Mouse (Mus musculus): ENCODE measurements around the gene Ranbp6. TPM values are rescaled to one million over a fixed set of nuclear protein-coding genes. Genes with fewer than 3 reads are reported as not detected.

Gene Ranbp6
- polyA plus RNA-seq, 1 experiment from 2014 or later: 43.5 TPM

- ATAC-seq: no peak
- Histone ChIP-seq H3K4me3 (replicated peaks; ENCODE audit: low read length) (no peak overlapping the region), H3K9ac (replicated peaks; ENCODE audit: low read depth, low read length) (no peak overlapping the region), H3K27me3 (replicated peaks; ENCODE audit: control insufficient read depth, insufficient read depth, low read length) (no peaks in the 10 kb centered on the region; the same call in 1 of the 2 replicates), H3K4me2 (ENCODE audit: low read length) (no peak overlapping the region), H3K4me1 (replicated peaks; ENCODE audit: control insufficient read depth, insufficient read depth, low read length) (no peaks in the 10 kb centered on the region), H3K36me3 (ENCODE audit: control insufficient read depth, insufficient read depth) (no peaks in the 10 kb centered on the region), H3K27ac (ENCODE audit: low read length) (no peak overlapping the region), H3K9me3 (ENCODE audit: control insufficient read depth, low read length) (no peaks in the 10 kb centered on the region)
- 65% methylated on average over 12 of the region's 12 CpGs for WGBS
Measured at GRCm38 (mm10) chr19:29823456-29824010, 10.8 kb upstream of the Ranbp6 start.

GRCm38 (mm10) chr19:29820966-29821365 lies 8.2 kb upstream of the Ranbp6 start:
- no peak overlapping the region for H3K9ac ChIP-seq (replicated peaks; ENCODE audit: low read depth, low read length)
- no peak overlapping the region for H3K4me3 ChIP-seq (replicated peaks; ENCODE audit: low read length)
- H3K27me3 ChIP-seq (replicated peaks; ENCODE audit: control insufficient read depth, insufficient read depth, low read length): no peaks in the 10 kb centered on the region; the same call in 1 of the 2 replicates
- H3K4me1 ChIP-seq (replicated peaks; ENCODE audit: control insufficient read depth, insufficient read depth, low read length): no peaks in the 10 kb centered on the region
- ATAC-seq: peak; percentile 49; the same call in 1 of the 2 replicates
- H3K9me3 ChIP-seq (ENCODE audit: control insufficient read depth, low read length): no peaks in the 10 kb centered on the region
- H3K27ac ChIP-seq (ENCODE audit: low read length): no peak overlapping the region
- H3K36me3 ChIP-seq (ENCODE audit: control insufficient read depth, insufficient read depth): no peaks in the 10 kb centered on the region
- no peak overlapping the region for H3K4me2 ChIP-seq (ENCODE audit: low read length)

- Histone ChIP-seq H3K4me2 (ENCODE audit: low read length) (no peak overlapping the region), H3K27ac (ENCODE audit: low read length) (no peak overlapping the region), H3K4me1 (replicated peaks; ENCODE audit: control insufficient read depth, insufficient read depth, low read length) (peaks cover 33% of the 10 kb centered on the region), H3K4me3 (replicated peaks; ENCODE audit: low read length) (no peak overlapping the region), H3K9ac (replicated peaks; ENCODE audit: low read depth, low read length) (no peak overlapping the region), H3K36me3 (ENCODE audit: control insufficient read depth, insufficient read depth) (peaks cover 18% of the 10 kb centered on the region), H3K9me3 (ENCODE audit: control insufficient read depth, low read length) (no peaks in the 10 kb centered on the region), H3K27me3 (replicated peaks; ENCODE audit: control insufficient read depth, insufficient read depth, low read length) (no peaks in the 10 kb centered on the region)
- no peak for ATAC-seq
- WGBS: 87% methylated on average over 5 of the region's 5 CpGs
Measured at GRCm38 (mm10) chr19:29810022-29810421, 2.8 kb downstream of the Ranbp6 start.

DNA sequence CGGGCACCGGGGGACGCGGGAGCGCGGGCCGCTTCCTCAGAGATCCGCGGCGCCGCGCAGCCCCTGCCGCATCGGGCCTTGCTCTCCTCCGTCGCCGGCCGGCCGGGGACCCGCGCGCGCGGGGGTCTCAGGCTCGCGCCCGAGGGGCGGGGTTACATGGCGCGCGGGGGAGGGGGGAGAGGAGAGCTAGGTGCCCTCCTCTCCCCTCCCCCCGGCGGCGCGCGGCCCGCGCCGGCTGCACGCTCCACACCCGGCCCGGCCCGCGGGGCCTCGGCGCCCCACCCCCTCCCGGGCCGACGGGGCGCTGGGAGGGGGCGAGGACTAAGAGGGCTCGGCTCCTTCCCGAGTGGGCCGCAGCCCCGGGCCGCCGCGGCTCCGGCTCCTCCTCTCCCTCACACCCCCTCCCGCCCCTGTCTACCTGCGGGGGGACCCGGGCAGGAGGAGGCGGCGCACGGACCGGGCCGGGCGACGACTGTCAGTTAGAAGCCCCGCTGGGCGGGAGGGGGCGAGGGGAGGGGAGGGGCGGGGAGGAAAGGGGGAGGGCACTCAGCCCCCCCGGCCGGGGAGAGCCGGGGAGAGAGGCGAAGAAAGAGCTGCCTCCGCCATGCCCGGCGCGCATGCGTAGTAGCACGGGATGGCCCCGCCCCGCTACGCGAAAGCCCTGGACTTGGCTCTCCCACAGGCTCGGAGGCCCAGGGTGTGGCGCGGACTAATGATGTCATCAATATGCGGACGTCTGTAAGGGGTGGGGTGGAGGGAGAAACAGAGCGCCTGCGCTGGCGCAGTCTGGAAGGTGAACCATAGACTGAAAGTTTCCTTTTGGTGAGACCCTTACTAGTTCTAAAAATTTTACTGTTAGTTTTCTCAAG lies 6.6 kb downstream of the Ranbp6 start, which contains the start of gene 9930021J03Rik:
Gene 9930021J03Rik (minus strand): TSS at position 73 of the 869 bp plus-strand sequence.
- WGBS: under 1% methylated on average over 63 of the region's 95 CpGs
- peak within 1 kb of the TSS; percentile 88 for H3K9ac ChIP-seq (replicated peaks; ENCODE audit: low read depth, low read length)

DNA sequence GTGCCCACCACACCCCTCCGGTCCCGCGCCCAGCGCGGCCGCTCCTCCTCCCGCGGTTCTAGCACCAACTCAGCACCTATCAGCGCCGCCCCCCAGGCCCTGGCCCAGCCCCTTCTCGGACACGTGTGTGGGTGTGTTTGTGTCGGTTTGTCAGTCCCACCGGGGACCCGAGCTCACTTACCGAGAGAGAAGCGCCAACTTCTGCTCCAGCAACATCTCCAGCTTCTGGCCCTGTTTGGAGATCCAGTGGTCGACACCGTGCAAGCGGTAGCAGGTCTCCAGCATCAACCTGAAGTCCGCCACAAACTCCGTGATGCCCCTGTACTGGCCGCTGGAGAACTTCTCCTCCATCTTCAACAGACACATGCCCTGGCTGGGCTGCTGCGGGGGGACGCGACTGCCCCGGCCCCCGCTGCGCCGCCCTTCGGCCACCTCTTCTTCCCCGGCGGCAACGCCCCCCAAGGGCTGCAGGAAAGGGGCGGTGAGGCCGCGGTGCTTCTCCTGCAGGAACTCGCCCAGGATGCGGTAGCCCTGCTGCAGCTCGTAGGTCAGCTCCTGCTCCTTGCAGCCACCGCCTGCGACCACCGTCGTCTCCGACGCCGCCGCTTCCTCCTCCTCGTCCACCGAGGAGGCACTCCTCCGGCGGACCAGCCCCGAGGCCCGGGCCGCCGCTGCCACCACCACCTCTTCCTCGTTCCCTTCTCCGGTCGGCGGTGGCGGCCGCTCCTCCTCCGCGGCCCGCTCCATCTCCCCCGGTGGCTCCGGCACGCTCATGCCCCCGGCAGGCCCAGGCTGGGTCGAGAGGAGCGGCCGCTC lies 7.5 kb downstream of the Ranbp6 start:
- Histone ChIP-seq H3K27ac (ENCODE audit: low read length) (peak overlapping the region; percentile 97), H3K27me3 (replicated peaks; ENCODE audit: control insufficient read depth, insufficient read depth, low read length) (no peaks in the 10 kb centered on the region), H3K9me3 (ENCODE audit: control insufficient read depth, low read length) (no peaks in the 10 kb centered on the region), H3K4me3 (replicated peaks; ENCODE audit: low read length) (peak overlapping the region; percentile 72), H3K9ac (replicated peaks; ENCODE audit: low read depth, low read length) (peak overlapping the region; percentile 88), H3K4me2 (ENCODE audit: low read length) (peak overlapping the region; percentile 97), H3K4me1 (replicated peaks; ENCODE audit: control insufficient read depth, insufficient read depth, low read length) (peaks cover 31% of the 10 kb centered on the region), H3K36me3 (ENCODE audit: control insufficient read depth, insufficient read depth) (peaks cover 13% of the 10 kb centered on the region)
- WGBS: under 1% methylated on average over 68 of the region's 72 CpGs
- ATAC-seq: peak; percentile 34

More for the DNA sequence above, 6.6 kb downstream of the Ranbp6 start, which contains the start of gene 9930021J03Rik:
- no peaks in the 10 kb centered on the region for H3K9me3 ChIP-seq (ENCODE audit: control insufficient read depth, low read length)
- H3K4me2 ChIP-seq (ENCODE audit: low read length): peak within 1 kb of the TSS; percentile 97
- H3K4me1 ChIP-seq (replicated peaks; ENCODE audit: control insufficient read depth, insufficient read depth, low read length): peaks cover 39% of the 10 kb centered on the region
- peak within 1 kb of the TSS; percentile 72 for H3K4me3 ChIP-seq (replicated peaks; ENCODE audit: low read length)
- peak; percentile 92 for ATAC-seq
- no peaks in the 10 kb centered on the region for H3K27me3 ChIP-seq (replicated peaks; ENCODE audit: control insufficient read depth, insufficient read depth, low read length)
- peaks cover 18% of the 10 kb centered on the region for H3K36me3 ChIP-seq (ENCODE audit: control insufficient read depth, insufficient read depth)
- H3K27ac ChIP-seq (ENCODE audit: low read length): peak within 1 kb of the TSS; percentile 97

- ATAC-seq: no peak
- Histone ChIP-seq H3K9me3 (ENCODE audit: control insufficient read depth, low read length) (no peaks in the 10 kb centered on the region), H3K4me3 (replicated peaks; ENCODE audit: low read length) (peak overlapping the region; percentile 32), H3K27ac (ENCODE audit: low read length) (no peak overlapping the region), H3K36me3 (ENCODE audit: control insufficient read depth, insufficient read depth) (peaks cover under 1% of the 10 kb centered on the region; the same call in 1 of the 2 replicates), H3K27me3 (replicated peaks; ENCODE audit: control insufficient read depth, insufficient read depth, low read length) (no peaks in the 10 kb centered on the region), H3K4me1 (replicated peaks; ENCODE audit: control insufficient read depth, insufficient read depth, low read length) (peaks cover 19% of the 10 kb centered on the region), H3K9ac (replicated peaks; ENCODE audit: low read depth, low read length) (no peak overlapping the region; the same call in 1 of the 2 replicates), H3K4me2 (ENCODE audit: low read length) (peak overlapping the region; percentile 54)
- 43% methylated on average over 3 of the region's 3 CpGs for WGBS
Measured at GRCm38 (mm10) chr19:29803946-29804345, 8.8 kb downstream of the Ranbp6 start.

DNA sequence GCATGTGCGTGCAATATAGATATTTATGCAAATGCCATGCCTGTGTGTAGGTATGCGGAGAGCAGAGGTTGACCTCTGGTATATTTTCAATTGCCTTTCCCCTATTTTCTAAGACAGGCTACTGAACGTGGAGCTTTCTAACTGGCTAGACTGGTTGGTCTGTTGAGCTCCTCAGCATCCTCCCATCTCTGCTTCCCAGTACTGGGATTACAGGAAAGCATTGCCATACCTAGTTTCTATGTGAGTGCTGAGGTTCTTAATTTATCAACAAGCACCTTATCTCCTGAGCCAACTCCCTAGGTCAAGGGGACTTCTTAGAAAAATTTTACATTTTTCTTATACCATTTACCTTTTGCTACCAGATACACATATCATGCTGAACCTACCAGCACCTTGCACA lies 15.4 kb downstream of the Ranbp6 start:
- H3K27me3 ChIP-seq (replicated peaks; ENCODE audit: control insufficient read depth, insufficient read depth, low read length): no peaks in the 10 kb centered on the region
- no peak overlapping the region for H3K9ac ChIP-seq (replicated peaks; ENCODE audit: low read depth, low read length)
- no peak overlapping the region for H3K27ac ChIP-seq (ENCODE audit: low read length)
- no peaks in the 10 kb centered on the region for H3K36me3 ChIP-seq (ENCODE audit: control insufficient read depth, insufficient read depth)
- WGBS: 80% methylated on average over 3 of the region's 3 CpGs
- ATAC-seq: no peak
- no peaks in the 10 kb centered on the region for H3K9me3 ChIP-seq (ENCODE audit: control insufficient read depth, low read length)
- no peak overlapping the region for H3K4me2 ChIP-seq (ENCODE audit: low read length)
- peaks cover 2% of the 10 kb centered on the region; the same call in 1 of the 2 replicates for H3K4me1 ChIP-seq (replicated peaks; ENCODE audit: control insufficient read depth, insufficient read depth, low read length)
- H3K4me3 ChIP-seq (replicated peaks; ENCODE audit: low read length): no peak overlapping the region

- no peak overlapping the region for H3K9ac ChIP-seq (replicated peaks; ENCODE audit: low read depth, low read length)
- no peaks in the 10 kb centered on the region for H3K27me3 ChIP-seq (replicated peaks; ENCODE audit: control insufficient read depth, insufficient read depth, low read length)
- H3K27ac ChIP-seq (ENCODE audit: low read length): no peak overlapping the region
- no peaks in the 10 kb centered on the region for H3K9me3 ChIP-seq (ENCODE audit: control insufficient read depth, low read length)
- H3K4me3 ChIP-seq (replicated peaks; ENCODE audit: low read length): no peak overlapping the region
- no peak for ATAC-seq
- H3K36me3 ChIP-seq (ENCODE audit: control insufficient read depth, insufficient read depth): 0 out of 2 replicates have a peak, but pooled peaks cover 2% of the 10 kb centered on the region
- no peaks in the 10 kb centered on the region for H3K4me1 ChIP-seq (replicated peaks; ENCODE audit: control insufficient read depth, insufficient read depth, low read length)
- no peak overlapping the region for H3K4me2 ChIP-seq (ENCODE audit: low read length)
Measured at GRCm38 (mm10) chr19:29787997-29788396, 24.8 kb downstream of the Ranbp6 start.

GRCm38 (mm10) chr19:29782914-29783313 lies 29.9 kb downstream of the Ranbp6 start:
- 98% methylated on average over 2 of the region's 2 CpGs for WGBS
- no peaks in the 10 kb centered on the region for H3K4me1 ChIP-seq (replicated peaks; ENCODE audit: control insufficient read depth, insufficient read depth, low read length)
- H3K9ac ChIP-seq (replicated peaks; ENCODE audit: low read depth, low read length): no peak overlapping the region
- no peaks in the 10 kb centered on the region for H3K9me3 ChIP-seq (ENCODE audit: control insufficient read depth, low read length)
- ATAC-seq: no peak
- H3K4me3 ChIP-seq (replicated peaks; ENCODE audit: low read length): no peak overlapping the region
- H3K27me3 ChIP-seq (replicated peaks; ENCODE audit: control insufficient read depth, insufficient read depth, low read length): no peaks in the 10 kb centered on the region
- no peak overlapping the region for H3K27ac ChIP-seq (ENCODE audit: low read length)
- H3K36me3 ChIP-seq (ENCODE audit: control insufficient read depth, insufficient read depth): 0 out of 2 replicates have a peak, but pooled peaks cover 2% of the 10 kb centered on the region
- no peak overlapping the region for H3K4me2 ChIP-seq (ENCODE audit: low read length)

Measured in forebrain, embryonic 16.5 days (tissue).